Mouse (Mus musculus) liver, embryonic 14.5 days (tissue): Measurements from ENCODE around the gene Fxyd7. TPM values are rescaled to one million over a fixed set of nuclear protein-coding genes. Genes with fewer than 3 reads are reported as not detected.

Experiments
- ATAC-seq: fragments of 200-750 bp; cut with Nextera tagmentation; 2 replicates; pipeline ENCODE4 v1.8.0; 2017; ENCODE audit warnings: moderate number of reproducible peaks, mild to moderate bottlenecking, moderate library complexity; ENCODE audit not compliant: insufficient read depth
- DNase-seq, 3 experiments: peaks; one replicate each; pipeline ENCODE4 v3.0.0-alpha.2; 2012 to 2013; ENCODE audit warnings: low read depth in 3 of 3, low spot score in 3 of 3
- H3K27ac ChIP-seq: fragments of 300-500 bp; sonication (generic); 2 replicates; pipeline ENCODE4 v1.5.1; 2014; ENCODE audit warnings: moderate library complexity, mild to moderate bottlenecking, control low read depth, inconsistent platforms
- H3K27me3 ChIP-seq: fragments of 300-500 bp; sonication (generic); 2 replicates; pipeline ENCODE4 v1.6.1; 2014; ENCODE audit warnings: mild to moderate bottlenecking, low read length, moderate library complexity; ENCODE audit not compliant: control insufficient read depth, insufficient read depth
- H3K36me3 ChIP-seq: fragments of 300-500 bp; sonication (generic); replicated peaks from 2 replicates; pipeline ENCODE4 v1.6.1; 2014; ENCODE audit warnings: low read depth; ENCODE audit not compliant: control insufficient read depth, insufficient read depth
- H3K4me1 ChIP-seq, 2 experiments: fragments of 200-500 bp in 1 of 2; fragments of 300-500 bp in 1 of 2; sonication (generic) in 1 of 2; replicated peaks; 2 replicates each; pipeline ENCODE4 v1.6.1; 2012 to 2014; ENCODE audit warnings: antibody characterized with exemption in 1 of 2, inconsistent platforms in 1 of 2, low read length in 1 of 2; ENCODE audit not compliant: control insufficient read depth in 2 of 2, insufficient read depth in 2 of 2
- H3K4me2 ChIP-seq: fragments of 300-500 bp; sonication (generic); 2 replicates; pipeline ENCODE4 v1.6.1; 2014; ENCODE audit warnings: low read depth, mild to moderate bottlenecking, control low read depth, moderate library complexity
- H3K4me3 ChIP-seq, 2 experiments: fragments of 200-500 bp in 1 of 2; fragments of 300-500 bp in 1 of 2; sonication (generic) in 1 of 2; 2 replicates each; pipeline ENCODE4 v1.5.1; 2012 to 2014; ENCODE audit warnings: low read depth in 2 of 2, low read length in 2 of 2, mild to moderate bottlenecking in 2 of 2, control low read depth in 1 of 2, inconsistent platforms in 1 of 2, moderate library complexity in 1 of 2; ENCODE audit not compliant: insufficient read depth in 1 of 2
- H3K9ac ChIP-seq: fragments of 300-500 bp; sonication (generic); replicated peaks from 2 replicates; pipeline ENCODE4 v1.6.1; 2014; ENCODE audit warnings: mild to moderate bottlenecking, control low read depth, moderate library complexity
- H3K9me3 ChIP-seq: fragments of 300-500 bp; sonication (generic); 2 replicates; pipeline ENCODE4 v1.6.1; 2016; ENCODE audit warnings: low read length, mixed read lengths; ENCODE audit not compliant: control insufficient read depth
- CTCF ChIP-seq: IDR thresholded peaks from 2 replicates; pipeline ENCODE4 v1.5.1; 2016; ENCODE audit warnings: antibody characterized with exemption, low read depth, control low read depth
- EP300 ChIP-seq: IDR thresholded peaks from 2 replicates; pipeline ENCODE4 v1.6.1; 2016; ENCODE audit warnings: antibody characterized with exemption, low read depth
- WGBS: fragments of 180-500 bp; shearing (Covaris S2); extraction: QIAGEN DNeasy Blood & Tissue Kit; methylation state at CpG from one replicate; pipeline ENCODE4 v1.1.7; 2014; ENCODE audit not compliant: insufficient replicate concordance; 5-methylcytosine and 5-hydroxymethylcytosine counted together
- polyA plus RNA-seq, 2 experiments: library from polyadenylated mRNA; depleted of rRNA in 1 of 2; stranded (reverse) in 1 of 2; unstranded in 1 of 2; fragments of >200 nt; fragmentation: Nextera tagmentation in 1 of 2; extraction: Ambion mirVana in 1 of 2; gene quantifications; 2 replicates each; pipeline versions ENCODE4 v1.2.1 to v1.2.3; 2012 to 2014

Gene Fxyd7
- polyA plus RNA-seq, 2 experiments, result 0.21 to 0.23 TPM

- no peak overlapping the region for H3K27ac ChIP-seq
- peaks cover 0 to 7% of the 10 kb centered on the region in 2 experiments; a peak in 1 of 4 replicates for H3K4me1 ChIP-seq
- no peak for ATAC-seq
- no peaks in the 10 kb centered on the region for H3K9me3 ChIP-seq
- no peaks in the 10 kb centered on the region for H3K36me3 ChIP-seq
- H3K9ac ChIP-seq, result no peak overlapping the region
- H3K4me2 ChIP-seq, result no peak overlapping the region
- TF ChIP-seq CTCF, result no peak
- no peak for TF ChIP-seq EP300
- no peaks in the 10 kb centered on the region for H3K27me3 ChIP-seq
- 41% methylated on average over 1 of the region's 1 CpGs for WGBS
- no peak for DNase-seq
- H3K4me3 ChIP-seq, result no peak overlapping the region
These were observed 29.8 kb upstream of the Fxyd7 start for GRCm38 (mm10) chr7:31081106-31081505.

GRCm38 (mm10) chr7:31080611-31081010 is 29.3 kb upstream of the Fxyd7 start:
- 49% methylated on average over 3 of the region's 3 CpGs for WGBS
- Histone ChIP-seq H3K9me3 (no peaks in the 10 kb centered on the region), H3K27me3 (no peaks in the 10 kb centered on the region), H3K4me1 (peaks cover 0 to 7% of the 10 kb centered on the region in 2 experiments; a peak in 1 of 4 replicates), H3K27ac (no peak overlapping the region), H3K36me3 (no peaks in the 10 kb centered on the region), H3K9ac (no peak overlapping the region), H3K4me3 (no peak overlapping the region), H3K4me2 (no peak overlapping the region)
- DNase-seq (no peak), ATAC-seq (no peak)
- no peak for TF ChIP-seq CTCF
- TF ChIP-seq EP300, result no peak

DNA sequence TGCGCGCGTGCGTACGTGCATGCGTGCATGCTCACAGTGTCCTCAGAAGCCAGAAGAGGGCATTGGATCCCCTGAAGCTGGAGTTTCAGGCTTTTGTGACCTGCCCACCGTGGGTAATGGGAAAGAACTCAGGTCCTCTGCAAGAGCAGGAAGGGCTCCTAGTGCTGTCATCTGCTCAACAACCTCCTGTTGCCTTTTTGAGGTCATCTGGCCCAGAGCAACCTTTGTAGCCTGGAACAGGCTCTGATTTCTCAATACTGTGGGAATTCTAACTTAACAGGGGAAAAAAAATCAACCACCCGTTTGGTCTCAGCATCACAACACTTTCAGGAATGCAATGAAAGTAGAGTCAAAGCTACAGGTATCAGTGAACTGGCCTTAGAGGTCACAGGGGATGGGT is 28.4 kb upstream of the Fxyd7 start:
- H3K27me3 ChIP-seq, result no peaks in the 10 kb centered on the region
- H3K4me2 ChIP-seq, result no peak overlapping the region
- no peak overlapping the region for H3K27ac ChIP-seq
- no peaks in the 10 kb centered on the region for H3K36me3 ChIP-seq
- WGBS, result 78% methylated on average over 8 of the region's 8 CpGs
- H3K9ac ChIP-seq, result no peak overlapping the region
- no peaks in the 10 kb centered on the region for H3K9me3 ChIP-seq
- H3K4me3 ChIP-seq, result no peak overlapping the region
- H3K4me1 ChIP-seq, result peaks cover 0 to 3% of the 10 kb centered on the region in 2 experiments; a peak in 1 of 4 replicates
- ATAC-seq (no peak), DNase-seq (no peak)
- TF ChIP-seq CTCF (no peak), EP300 (no peak)

GRCm38 (mm10) chr7:31077885-31078445 is 26.7 kb upstream of the Fxyd7 start:
- 35% methylated on average over 5 of the region's 5 CpGs for WGBS
- Histone ChIP-seq H3K36me3 (no peaks in the 10 kb centered on the region), H3K9ac (no peak overlapping the region), H3K4me2 (no peak overlapping the region), H3K4me3 (no peak overlapping the region), H3K27ac (no peak overlapping the region), H3K4me1 (peaks cover 0 to 2% of the 10 kb centered on the region in 2 experiments; a peak in 1 of 4 replicates), H3K9me3 (no peaks in the 10 kb centered on the region), H3K27me3 (no peaks in the 10 kb centered on the region)
- peak; percentile 67 for TF ChIP-seq CTCF
- no peak for TF ChIP-seq EP300
- DNase-seq, result no peak
- no peak for ATAC-seq

GRCm38 (mm10) chr7:31077470-31077869 is 26.2 kb upstream of the Fxyd7 start:
- no peak overlapping the region for H3K27ac ChIP-seq
- no peak for ATAC-seq
- 39% methylated on average over 6 of the region's 6 CpGs for WGBS
- H3K4me3 ChIP-seq, result no peak overlapping the region
- H3K9ac ChIP-seq, result no peak overlapping the region
- no peaks in the 10 kb centered on the region for H3K9me3 ChIP-seq
- H3K27me3 ChIP-seq, result no peaks in the 10 kb centered on the region
- H3K4me2 ChIP-seq, result no peak overlapping the region
- DNase-seq, result no peak
- TF ChIP-seq EP300, result no peak
- no peak for TF ChIP-seq CTCF
- peaks cover 0 to 2% of the 10 kb centered on the region in 2 experiments; a peak in 1 of 4 replicates for H3K4me1 ChIP-seq
- no peaks in the 10 kb centered on the region for H3K36me3 ChIP-seq
